Mouse (Mus musculus) ZHBTc4 (cell line): ENCODE results near the gene Ncoa6.
A peak's percentile ranks its signal among the peaks of the same experiment; 100 is the strongest.

Experiments
- DNase-seq: peaks from one replicate; pipeline ENCODE4 v3.0.0-alpha.2; 2011; ENCODE audit warnings: low read depth, low spot score

Ncoa6 gene

DNA sequence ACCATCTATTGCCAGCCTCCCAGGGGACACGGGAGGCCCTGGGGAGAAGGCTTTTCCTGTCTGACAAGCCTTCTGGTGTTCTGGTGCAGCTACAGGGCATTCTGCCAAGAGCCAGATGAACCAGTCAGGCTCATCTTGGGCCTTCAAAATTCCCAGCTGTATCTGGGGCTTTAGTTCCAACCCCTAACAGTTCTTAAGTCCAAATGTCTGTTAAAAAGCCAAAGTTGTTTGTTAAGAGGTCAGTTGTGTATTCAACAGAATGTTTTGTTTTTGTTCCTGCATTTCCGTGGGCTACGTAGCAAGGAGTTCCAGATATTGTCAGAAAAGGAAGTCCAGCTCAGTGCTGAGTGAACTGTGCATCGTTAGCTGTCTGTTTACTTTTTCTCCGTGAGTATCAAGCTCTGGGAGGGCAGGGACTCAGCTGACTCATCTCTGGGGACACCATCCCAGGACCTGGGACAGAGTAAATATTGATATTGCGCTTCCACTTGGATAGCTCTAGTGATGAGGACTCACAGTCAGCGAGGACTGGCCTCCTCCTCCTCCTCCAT is 104.3 kb downstream of the Ncoa6 start:
- no peak for DNase-seq

GRCm38 (mm10) chr2:155367635-155368284 is 105.9 kb downstream of the Ncoa6 start:
- no peak for DNase-seq

GRCm38 (mm10) chr2:155357686-155358399 is 115.9 kb downstream of the Ncoa6 start:
- peak; percentile 18 for DNase-seq

- peak; percentile 97 for DNase-seq
Measured at GRCm38 (mm10) chr2:155356971-155357591, 116.6 kb downstream of the Ncoa6 start, which contains the start of gene Pigu. Gene Pigu (minus strand): TSS chr2:155357430.

GRCm38 (mm10) chr2:155354402-155354801 is 119.3 kb downstream of the Ncoa6 start:
- no peak for DNase-seq

- DNase-seq = no peak
Measured at GRCm38 (mm10) chr2:155346670-155347069, 127.0 kb downstream of the Ncoa6 start.
